Mouse (Mus musculus) E14TG2a.4 (cell line): ENCODE measurements around the gene Tbc1d16.

Source experiments
- H3K27me3 ChIP-seq: 2 replicates; pipeline ENCODE4 v1.6.1; 2014; ENCODE audit warnings: low read length, control low read depth; ENCODE audit not compliant: insufficient read depth
- H3K36me3 ChIP-seq: 2 replicates; pipeline ENCODE4 v1.6.1; 2014; ENCODE audit warnings: low read length, control low read depth; ENCODE audit not compliant: insufficient read depth
- H3K4me1 ChIP-seq: replicated peaks from 2 replicates; pipeline ENCODE4 v1.6.1; 2014; ENCODE audit warnings: low read depth, low read length, control low read depth
- H3K4me3 ChIP-seq: replicated peaks from 2 replicates; pipeline ENCODE4 v1.5.1; 2014; ENCODE audit warnings: mild to moderate bottlenecking, low read length
- H3K9me3 ChIP-seq: 2 replicates; pipeline ENCODE4 v1.6.1; 2014; ENCODE audit warnings: low read length, control low read depth
- CTCF ChIP-seq: conservative IDR thresholded peaks from 2 replicates; pipeline ENCODE4 v1.5.1; 2014; ENCODE audit warnings: low read length
- NANOG ChIP-seq: IDR thresholded peaks from 2 replicates; pipeline ENCODE4 v1.6.1; 2014; ENCODE audit warnings: borderline replicate concordance, low read length, mixed read lengths
- POU5F1 ChIP-seq: IDR thresholded peaks from 2 replicates; pipeline ENCODE4 v1.6.1; 2014; ENCODE audit warnings: low read length, borderline replicate concordance

Gene Tbc1d16

GRCm38 (mm10) chr11:119161665-119162064 is 66.6 kb downstream of the Tbc1d16 start:
- TF ChIP-seq NANOG (no peak), CTCF (no peak), POU5F1 (no peak)
- Histone ChIP-seq H3K36me3 (no peaks in the 10 kb centered on the region), H3K4me3 (no peak overlapping the region), H3K27me3 (peaks cover 47% of the 10 kb centered on the region), H3K9me3 (no peaks in the 10 kb centered on the region), H3K4me1 (peaks cover 50% of the 10 kb centered on the region)

- Histone ChIP-seq H3K4me3 (0 out of 2 replicates have a peak overlapping the region, but pooled peaks have one; percentile 3), H3K36me3 (peaks cover 4% of the 10 kb centered on the region; the same call in 1 of the 2 replicates), H3K9me3 (no peaks in the 10 kb centered on the region), H3K27me3 (peaks cover 61% of the 10 kb centered on the region), H3K4me1 (peaks cover 66% of the 10 kb centered on the region)
- TF ChIP-seq POU5F1 (no peak), CTCF (no peak), NANOG (no peak)
Observed at GRCm38 (mm10) chr11:119160050-119160449, 68.2 kb downstream of the Tbc1d16 start.

- H3K4me1 ChIP-seq = peaks cover 72% of the 10 kb centered on the region
- H3K36me3 ChIP-seq = peaks cover 9% of the 10 kb centered on the region
- no peaks in the 10 kb centered on the region for H3K9me3 ChIP-seq
- H3K4me3 ChIP-seq = 0 out of 2 replicates have a peak overlapping the region, but pooled peaks have one; percentile 3
- TF ChIP-seq POU5F1 = no peak
- TF ChIP-seq NANOG = no peak
- no peak for TF ChIP-seq CTCF
- H3K27me3 ChIP-seq = peaks cover 67% of the 10 kb centered on the region
Observed at GRCm38 (mm10) chr11:119159496-119159895, 68.8 kb downstream of the Tbc1d16 start.

GRCm38 (mm10) chr11:119157377-119158189 is 70.7 kb downstream of the Tbc1d16 start:
- peaks cover 67% of the 10 kb centered on the region for H3K4me1 ChIP-seq
- H3K4me3 ChIP-seq = peak overlapping the region; percentile 65; the same call in 1 of the 2 replicates
- peaks cover 86% of the 10 kb centered on the region for H3K27me3 ChIP-seq
- H3K9me3 ChIP-seq = no peaks in the 10 kb centered on the region
- TF ChIP-seq CTCF = no peak
- no peak for TF ChIP-seq NANOG
- TF ChIP-seq POU5F1 = no peak
- H3K36me3 ChIP-seq = peaks cover 23% of the 10 kb centered on the region

- H3K4me3 ChIP-seq = peak overlapping the region; percentile 65
- no peak for TF ChIP-seq NANOG
- TF ChIP-seq POU5F1 = no peak
- TF ChIP-seq CTCF = no peak
- no peaks in the 10 kb centered on the region for H3K9me3 ChIP-seq
- peaks cover 93% of the 10 kb centered on the region for H3K27me3 ChIP-seq
- peaks cover 28% of the 10 kb centered on the region for H3K36me3 ChIP-seq
- H3K4me1 ChIP-seq = peaks cover 67% of the 10 kb centered on the region
Observed at GRCm38 (mm10) chr11:119156481-119157254, 71.6 kb downstream of the Tbc1d16 start.

GRCm38 (mm10) chr11:119155638-119156480 is 72.4 kb downstream of the Tbc1d16 start:
- peak overlapping the region; percentile 65 for H3K4me3 ChIP-seq
- peaks cover 28% of the 10 kb centered on the region for H3K36me3 ChIP-seq
- TF ChIP-seq NANOG = peak; percentile 91
- TF ChIP-seq CTCF = no peak
- peak; percentile 31; the same call in 1 of the 2 replicates for TF ChIP-seq POU5F1
- peaks cover 63% of the 10 kb centered on the region for H3K4me1 ChIP-seq
- H3K9me3 ChIP-seq = no peaks in the 10 kb centered on the region
- H3K27me3 ChIP-seq = peaks cover 96% of the 10 kb centered on the region

GRCm38 (mm10) chr11:119152321-119152831 is 75.9 kb downstream of the Tbc1d16 start:
- peaks cover 43% of the 10 kb centered on the region for H3K4me1 ChIP-seq
- H3K27me3 ChIP-seq = peaks cover 95% of the 10 kb centered on the region
- H3K9me3 ChIP-seq = no peaks in the 10 kb centered on the region
- no peak overlapping the region for H3K4me3 ChIP-seq
- TF ChIP-seq NANOG (no peak), CTCF (no peak), POU5F1 (no peak)
- peaks cover 39% of the 10 kb centered on the region for H3K36me3 ChIP-seq
